Mouse (Mus musculus) hindbrain, postnatal 0 days (tissue): ENCODE measurements around the gene Pdcd6ip. TPM values are rescaled to one million over a fixed set of nuclear protein-coding genes. Genes with fewer than 3 reads are reported as not detected.

Experiments
- ATAC-seq: fragments of 200-750 bp; cut with Nextera tagmentation; 2 replicates; pipeline ENCODE4 v1.8.0; 2017; ENCODE audit warnings: mild to moderate bottlenecking, moderate TSS enrichment, moderate library complexity
- DNase-seq: peaks from one replicate; pipeline ENCODE4 v3.0.0-alpha.2; 2015; ENCODE audit warnings: low spot score
- H3K27ac ChIP-seq: fragments of 300-500 bp; sonication (generic); 2 replicates; pipeline ENCODE4 v1.5.1; 2014; ENCODE audit warnings: mild to moderate bottlenecking
- H3K27me3 ChIP-seq: fragments of 300-500 bp; sonication (generic); 2 replicates; pipeline ENCODE4 v1.6.1; 2014; ENCODE audit warnings: low read length, mixed read lengths; ENCODE audit not compliant: insufficient read depth
- H3K36me3 ChIP-seq: fragments of 300-500 bp; sonication (generic); 2 replicates; pipeline ENCODE4 v1.6.1; 2014; ENCODE audit warnings: low read length, mixed read lengths; ENCODE audit not compliant: insufficient read depth
- H3K4me1 ChIP-seq: fragments of 300-500 bp; sonication (generic); 2 replicates; pipeline ENCODE4 v1.6.1; 2014; ENCODE audit warnings: antibody characterized with exemption, low read length, mixed read lengths; ENCODE audit not compliant: insufficient read depth
- H3K4me2 ChIP-seq: fragments of 300-500 bp; sonication (generic); 2 replicates; pipeline ENCODE4 v1.6.1; 2014; ENCODE audit warnings: low read depth, mild to moderate bottlenecking, low read length, moderate library complexity, mixed read lengths
- H3K4me3 ChIP-seq: fragments of 300-500 bp; sonication (generic); 2 replicates; pipeline ENCODE4 v1.5.1; 2014; ENCODE audit warnings: low read length
- H3K9ac ChIP-seq: fragments of 300-500 bp; sonication (generic); replicated peaks from 2 replicates; pipeline ENCODE4 v1.6.1; 2014; ENCODE audit warnings: mild to moderate bottlenecking, low read length, moderate library complexity, mixed read lengths
- H3K9me3 ChIP-seq: fragments of 300-500 bp; sonication (generic); 2 replicates; pipeline ENCODE4 v1.6.1; 2016; ENCODE audit warnings: low read length, mixed read lengths
- CTCF ChIP-seq: IDR thresholded peaks from 2 replicates; pipeline ENCODE4 v1.5.1; 2016; ENCODE audit warnings: antibody characterized with exemption, control low read depth, low read depth
- WGBS: fragments of 180-500 bp; shearing (Covaris S2); extraction: QIAGEN DNeasy Blood & Tissue Kit; methylation state at CpG from one replicate; pipeline ENCODE4 v1.1.7; 2014; 5-methylcytosine and 5-hydroxymethylcytosine counted together
- polyA plus RNA-seq: library from polyadenylated mRNA; unstranded; fragments of >200 nt; fragmentation: Nextera tagmentation; extraction: Ambion mirVana; gene quantifications from 2 replicates; pipeline ENCODE4 v1.2.1, GENCODE M21; 2015
- total RNA-seq: library from RNA; depleted of rRNA; stranded (reverse); fragments of >200 nt; gene quantifications from 2 replicates; pipeline ENCODE4 v1.2.3, GENCODE M21; 2014

Pdcd6ip gene
- total and polyA plus RNA-seq, 2 experiments from 2014 or later: 30.6 to 33.0 TPM

GRCm38 (mm10) chr9:113644076-113644475 lies 64.0 kb downstream of the Pdcd6ip start:
- no peaks in the 10 kb centered on the region for H3K36me3 ChIP-seq
- ATAC-seq (no peak), DNase-seq (peak; percentile 14)
- H3K4me1 ChIP-seq: 0 out of 2 replicates have a peak, but pooled peaks cover 3% of the 10 kb centered on the region
- H3K4me2 ChIP-seq: no peak overlapping the region
- 59% methylated on average over 3 of the region's 3 CpGs for WGBS
- TF ChIP-seq CTCF: 0 out of 2 replicates have a peak, but pooled peaks have one; percentile 3
- no peak overlapping the region for H3K4me3 ChIP-seq
- H3K9ac ChIP-seq: no peak overlapping the region
- H3K27ac ChIP-seq: 0 out of 2 replicates have a peak overlapping the region, but pooled peaks have one; percentile 20
- no peaks in the 10 kb centered on the region for H3K27me3 ChIP-seq
- no peaks in the 10 kb centered on the region for H3K9me3 ChIP-seq

GRCm38 (mm10) chr9:113643669-113644068 lies 64.4 kb downstream of the Pdcd6ip start:
- Histone ChIP-seq H3K27me3 (no peaks in the 10 kb centered on the region), H3K9ac (no peak overlapping the region), H3K4me1 (0 out of 2 replicates have a peak, but pooled peaks cover 3% of the 10 kb centered on the region), H3K9me3 (no peaks in the 10 kb centered on the region), H3K4me2 (no peak overlapping the region), H3K36me3 (no peaks in the 10 kb centered on the region), H3K4me3 (no peak overlapping the region), H3K27ac (0 out of 2 replicates have a peak overlapping the region, but pooled peaks have one; percentile 20)
- ATAC-seq: no peak
- no peak for DNase-seq
- WGBS: 76% methylated on average over 15 of the region's 15 CpGs
- no peak for TF ChIP-seq CTCF

GRCm38 (mm10) chr9:113634986-113635385 lies 73.1 kb downstream of the Pdcd6ip start:
- Histone ChIP-seq H3K4me3 (no peak overlapping the region), H3K4me1 (no peaks in the 10 kb centered on the region), H3K27ac (no peak overlapping the region), H3K27me3 (no peaks in the 10 kb centered on the region), H3K36me3 (no peaks in the 10 kb centered on the region), H3K9me3 (no peaks in the 10 kb centered on the region), H3K9ac (no peak overlapping the region), H3K4me2 (no peak overlapping the region)
- ATAC-seq (no peak), DNase-seq (peak; percentile 58)
- no peak for TF ChIP-seq CTCF
- 28% methylated on average over 7 of the region's 7 CpGs for WGBS

GRCm38 (mm10) chr9:113633168-113633744 lies 74.8 kb downstream of the Pdcd6ip start:
- no peak overlapping the region for H3K27ac ChIP-seq
- H3K9ac ChIP-seq: no peak overlapping the region
- no peaks in the 10 kb centered on the region for H3K27me3 ChIP-seq
- no peak for TF ChIP-seq CTCF
- WGBS: 54% methylated on average over 8 of the region's 8 CpGs
- DNase-seq (peak; percentile 75), ATAC-seq (peak; percentile 54; the same call in 1 of the 2 replicates)
- H3K9me3 ChIP-seq: no peaks in the 10 kb centered on the region
- no peaks in the 10 kb centered on the region for H3K4me1 ChIP-seq
- no peaks in the 10 kb centered on the region for H3K36me3 ChIP-seq
- no peak overlapping the region for H3K4me3 ChIP-seq
- no peak overlapping the region for H3K4me2 ChIP-seq

- DNase-seq (no peak), ATAC-seq (no peak)
- Histone ChIP-seq H3K36me3 (no peaks in the 10 kb centered on the region), H3K4me2 (no peak overlapping the region), H3K27me3 (no peaks in the 10 kb centered on the region), H3K9me3 (no peaks in the 10 kb centered on the region), H3K4me3 (no peak overlapping the region), H3K27ac (no peak overlapping the region), H3K4me1 (no peaks in the 10 kb centered on the region), H3K9ac (no peak overlapping the region)
- TF ChIP-seq CTCF: no peak
- 71% methylated on average over 9 of the region's 9 CpGs for WGBS
These were observed 75.6 kb downstream of the Pdcd6ip start for GRCm38 (mm10) chr9:113632350-113633043.

GRCm38 (mm10) chr9:113629632-113630031 lies 78.4 kb downstream of the Pdcd6ip start:
- Histone ChIP-seq H3K9me3 (no peaks in the 10 kb centered on the region), H3K36me3 (no peaks in the 10 kb centered on the region), H3K27ac (no peak overlapping the region), H3K4me1 (no peaks in the 10 kb centered on the region), H3K4me3 (no peak overlapping the region), H3K27me3 (no peaks in the 10 kb centered on the region), H3K4me2 (no peak overlapping the region), H3K9ac (no peak overlapping the region)
- ATAC-seq: peak; percentile 81
- peak; percentile 88 for DNase-seq
- WGBS: 3% methylated on average over 9 of the region's 9 CpGs
- peak; percentile 90 for TF ChIP-seq CTCF

GRCm38 (mm10) chr9:113629191-113629590 lies 78.9 kb downstream of the Pdcd6ip start:
- DNase-seq: no peak
- Histone ChIP-seq H3K27ac (no peak overlapping the region), H3K27me3 (no peaks in the 10 kb centered on the region), H3K36me3 (no peaks in the 10 kb centered on the region), H3K4me3 (no peak overlapping the region), H3K9me3 (no peaks in the 10 kb centered on the region), H3K9ac (no peak overlapping the region), H3K4me1 (no peaks in the 10 kb centered on the region), H3K4me2 (no peak overlapping the region)
- TF ChIP-seq CTCF: no peak
- no peak for ATAC-seq
- WGBS: 71% methylated on average over 11 of the region's 11 CpGs
